ENCODE assay signal across 18 mouse cellular contexts in genomic region chr9:104777780-104778179, GRCm38 (mm10).
"Had no signal": no experiment of that assay in that cellular context is flagged by ENCODE, and none has a peak within 500 bp of the region (broad histone marks: within the 10 kb centered on the region; RNA-seq: fewer than 3 reads in every experiment).

No protein-coding gene starts in this region.

- H3K4me1 ChIP-seq: liver, embryonic 13.5 days; midbrain, embryonic 12.5 days; neural tube, embryonic 12.5 days; neural tube, embryonic 15.5 days; stomach, embryonic 15.5 days had no signal

- H3K9me3 ChIP-seq: midbrain, embryonic 12.5 days; midbrain, embryonic 15.5 days; neural tube, embryonic 12.5 days; neural tube, embryonic 15.5 days; stomach, embryonic 15.5 days had no signal

- ATAC-seq: intestine, postnatal 0 days; lung, postnatal 0 days; midbrain, embryonic 15.5 days had no signal

- H3K4me2 ChIP-seq: liver, embryonic 13.5 days; lung, embryonic 14.5 days; midbrain, embryonic 12.5 days; midbrain, embryonic 15.5 days; neural tube, embryonic 12.5 days; neural tube, embryonic 15.5 days; stomach, embryonic 15.5 days had no signal

- H3K9ac ChIP-seq: liver, embryonic 13.5 days; lung, embryonic 14.5 days; midbrain, embryonic 12.5 days; midbrain, embryonic 15.5 days; neural tube, embryonic 12.5 days; neural tube, embryonic 15.5 days; stomach, embryonic 15.5 days had no signal

- DNase-seq: kidney, adult 2 months; kidney, postnatal 25 days; liver, embryonic 13.5 days; lung, embryonic 14.5 days; retina, postnatal 1 day; right cerebral cortex, postnatal 25 days; spleen, adult 18-20 months; thymus, adult 18-20 months; thymus, postnatal 36 days had no signal

- H3K36me3 ChIP-seq: liver, embryonic 13.5 days; midbrain, embryonic 12.5 days; midbrain, embryonic 15.5 days; neural tube, embryonic 12.5 days; neural tube, embryonic 15.5 days; stomach, embryonic 15.5 days had no signal

- H3K4me3 ChIP-seq: liver, embryonic 13.5 days; midbrain, embryonic 12.5 days; midbrain, embryonic 15.5 days; neural tube, embryonic 12.5 days; neural tube, embryonic 15.5 days; stomach, embryonic 15.5 days had no signal

- H3K27ac ChIP-seq: kidney, postnatal 0 days; liver, embryonic 13.5 days; macrophage; midbrain, embryonic 12.5 days; midbrain, embryonic 15.5 days; neural tube, embryonic 12.5 days; neural tube, embryonic 15.5 days; stomach, embryonic 15.5 days had no signal

- H3K27me3 ChIP-seq: liver, embryonic 13.5 days; midbrain, embryonic 12.5 days; midbrain, embryonic 15.5 days; neural tube, embryonic 12.5 days; neural tube, embryonic 15.5 days; stomach, embryonic 15.5 days had no signal
